Mouse (Mus musculus) MEL (cell line): ENCODE measurements around the gene Hsp90ab1. TPM values are rescaled to one million over a fixed set of nuclear protein-coding genes. Genes with fewer than 3 reads are reported as not detected.

Source experiments
- DNase-seq: peaks from one replicate; pipeline ENCODE4 v3.0.0; 2011; ENCODE audit warnings: low read depth, low spot score
- H3K27ac ChIP-seq: 2 replicates; pipeline ENCODE4 v1.5.1; 2012; ENCODE audit warnings: low read depth, mild to moderate bottlenecking, control low read depth, low read length, moderate library complexity; ENCODE audit not compliant: control insufficient read depth
- H3K27me3 ChIP-seq, 2 experiments: fragments of 150-350 bp in 1 of 2; sonication (generic) in 1 of 2; 2 replicates each; pipeline ENCODE4 v1.6.1; 2012; ENCODE audit warnings: low read length in 2 of 2, mild to moderate bottlenecking in 2 of 2, improper control_type of control experiment in 1 of 2, moderate library complexity in 1 of 2; ENCODE audit not compliant: insufficient read depth in 2 of 2, control insufficient read depth in 1 of 2
- H3K36me3 ChIP-seq, 2 experiments: 2 replicates each; pipeline ENCODE4 v1.6.1; 2012 to 2014; ENCODE audit warnings: low read length in 2 of 2, improper control_type of control experiment in 1 of 2, inconsistent platforms in 1 of 2, mild to moderate bottlenecking in 1 of 2; ENCODE audit not compliant: insufficient read depth in 2 of 2, control insufficient read depth in 1 of 2
- H3K4me1 ChIP-seq, 2 experiments: fragments of 150-350 bp in 1 of 2; sonication (generic) in 1 of 2; 2 replicates each; pipeline ENCODE4 v1.6.1; 2012; ENCODE audit warnings: low read length in 2 of 2, improper control_type of control experiment in 1 of 2, mild to moderate bottlenecking in 1 of 2; ENCODE audit not compliant: insufficient read depth in 2 of 2, control insufficient read depth in 1 of 2
- H3K4me3 ChIP-seq, 2 experiments: fragments of 150-350 bp in 1 of 2; sonication (generic) in 1 of 2; 2 replicates each; pipeline ENCODE4 v1.5.1; 2012; ENCODE audit warnings: low read depth in 2 of 2, low read length in 2 of 2, mild to moderate bottlenecking in 2 of 2, moderate library complexity in 2 of 2, control low read depth in 1 of 2, improper control_type of control experiment in 1 of 2; ENCODE audit not compliant: control insufficient read depth in 1 of 2, insufficient read depth in 1 of 2
- H3K79me2 ChIP-seq: 2 replicates; pipeline ENCODE4 v1.6.1; 2012; ENCODE audit warnings: mild to moderate bottlenecking, low read length, moderate library complexity; ENCODE audit not compliant: control insufficient read depth, poor library complexity, insufficient read depth
- H3K9ac ChIP-seq: 2 replicates; pipeline ENCODE4 v1.6.1; 2012; ENCODE audit warnings: low read depth, mild to moderate bottlenecking, control low read depth, low read length, moderate library complexity; ENCODE audit not compliant: control insufficient read depth, poor library complexity, severe bottlenecking
- H3K9me3 ChIP-seq: fragments of 150-350 bp; sonication (generic); replicated peaks from 2 replicates; pipeline ENCODE4 v1.6.1; 2012; ENCODE audit warnings: mild to moderate bottlenecking, low read length, improper control_type of control experiment, moderate library complexity; ENCODE audit not compliant: insufficient read depth
- BHLHE40 ChIP-seq: IDR thresholded peaks from 2 replicates; pipeline ENCODE4 v1.6.1; 2012; ENCODE audit warnings: low read depth, mild to moderate bottlenecking, inconsistent platforms, low read length, improper control_type of control experiment, borderline replicate concordance
- CHD1 ChIP-seq: IDR thresholded peaks from 2 replicates; pipeline ENCODE4 v1.6.1; 2012; ENCODE audit warnings: low read depth, mild to moderate bottlenecking, inconsistent platforms, low read length, improper control_type of control experiment
- EP300 ChIP-seq, 2 experiments: IDR thresholded peaks; 2 replicates each; pipeline ENCODE4 v1.6.1; 2011; ENCODE audit warnings: improper control_type of control experiment in 2 of 2, low read length in 2 of 2, low read depth in 1 of 2, mild to moderate bottlenecking in 1 of 2
- GATA1 ChIP-seq: IDR thresholded peaks from 2 replicates; pipeline ENCODE4 v1.6.1; 2011; ENCODE audit warnings: low read depth, low read length, improper control_type of control experiment
- JUND ChIP-seq: IDR thresholded peaks from 2 replicates; pipeline ENCODE4 v1.6.1; 2011; ENCODE audit warnings: low read depth, mild to moderate bottlenecking, improper control_type of control experiment, low read length
- MAFK ChIP-seq: IDR thresholded peaks from 2 replicates; pipeline ENCODE4 v1.6.1; 2011; ENCODE audit warnings: low read depth, mild to moderate bottlenecking, low read length, improper control_type of control experiment, borderline replicate concordance
- MAZ ChIP-seq: IDR thresholded peaks from 2 replicates; pipeline ENCODE4 v1.6.1; 2012; ENCODE audit warnings: low read depth, mild to moderate bottlenecking, inconsistent platforms, low read length, improper control_type of control experiment
- MYC ChIP-seq: IDR thresholded peaks from 2 replicates; pipeline ENCODE4 v1.6.1; 2011; ENCODE audit warnings: low read depth, mild to moderate bottlenecking, low read length, improper control_type of control experiment, moderate library complexity
- NELFE ChIP-seq: IDR thresholded peaks from 2 replicates; pipeline ENCODE4 v1.6.1; 2011; ENCODE audit warnings: low read depth, low read length, improper control_type of control experiment
- NRF1 ChIP-seq: IDR thresholded peaks from 2 replicates; pipeline ENCODE4 v1.6.1; 2014; ENCODE audit warnings: low read depth, mild to moderate bottlenecking, inconsistent platforms, low read length, improper control_type of control experiment, moderate library complexity; ENCODE audit not compliant: poor library complexity, insufficient read depth, severe bottlenecking
- POLR2A ChIP-seq, 2 experiments: IDR thresholded peaks; 2 replicates each; pipeline ENCODE4 v1.6.1; 2011 to 2012; ENCODE audit warnings: low read length in 2 of 2, mild to moderate bottlenecking in 2 of 2, control low read depth in 1 of 2, improper control_type of control experiment in 1 of 2, low read depth in 1 of 2, moderate library complexity in 1 of 2; ENCODE audit not compliant: control insufficient read depth in 1 of 2, insufficient read depth in 1 of 2, poor library complexity in 1 of 2
- SIN3A ChIP-seq: IDR thresholded peaks from 2 replicates; pipeline ENCODE4 v1.6.1; 2012; ENCODE audit warnings: low read length, improper control_type of control experiment, inconsistent platforms
- USF1 ChIP-seq: IDR thresholded peaks from 2 replicates; pipeline ENCODE4 v1.6.1; 2014; ENCODE audit warnings: low read depth, mild to moderate bottlenecking, inconsistent platforms, low read length, improper control_type of control experiment, moderate library complexity
- USF2 ChIP-seq, 2 experiments: IDR thresholded peaks; 2 replicates each; pipeline ENCODE4 v1.6.1; 2011 to 2012; ENCODE audit warnings: improper control_type of control experiment in 2 of 2, low read length in 2 of 2, borderline replicate concordance in 1 of 2, inconsistent platforms in 1 of 2, low read depth in 1 of 2, mild to moderate bottlenecking in 1 of 2; ENCODE audit not compliant: insufficient read depth in 1 of 2
- ZMIZ1 ChIP-seq: IDR thresholded peaks from 2 replicates; pipeline ENCODE4 v1.6.1; 2012; ENCODE audit warnings: low read depth, mild to moderate bottlenecking, inconsistent platforms, low read length, improper control_type of control experiment, moderate library complexity
- ZNF384 ChIP-seq: IDR thresholded peaks from 2 replicates; pipeline ENCODE4 v1.6.1; 2012; ENCODE audit warnings: low read depth, mild to moderate bottlenecking, inconsistent platforms, low read length, improper control_type of control experiment
- polyA plus RNA-seq, 2 experiments: library from polyadenylated mRNA; stranded (reverse) in 1 of 2; unstranded in 1 of 2; fragments of >175 nt in 1 of 2; fragments of >200 nt in 1 of 2; gene quantifications; 2 replicates each; pipeline versions ENCODE4 v1.2.1 to v1.2.4; 2012; ENCODE audit warnings: low replicate concordance in 2 of 2, low read depth in 1 of 2; ENCODE audit not compliant: insufficient read length in 2 of 2, insufficient read depth in 1 of 2, missing spikeins in 1 of 2
- total RNA-seq: library from RNA; depleted of rRNA; stranded (reverse); fragments of 300-350 nt; gene quantifications from 2 replicates; pipeline ENCODE4 v1.2.3, GENCODE M21; 2012

The Hsp90ab1 gene
- total and polyA plus RNA-seq, 3 experiments = 1,032 to 27,726 (median 4,130) TPM

DNA sequence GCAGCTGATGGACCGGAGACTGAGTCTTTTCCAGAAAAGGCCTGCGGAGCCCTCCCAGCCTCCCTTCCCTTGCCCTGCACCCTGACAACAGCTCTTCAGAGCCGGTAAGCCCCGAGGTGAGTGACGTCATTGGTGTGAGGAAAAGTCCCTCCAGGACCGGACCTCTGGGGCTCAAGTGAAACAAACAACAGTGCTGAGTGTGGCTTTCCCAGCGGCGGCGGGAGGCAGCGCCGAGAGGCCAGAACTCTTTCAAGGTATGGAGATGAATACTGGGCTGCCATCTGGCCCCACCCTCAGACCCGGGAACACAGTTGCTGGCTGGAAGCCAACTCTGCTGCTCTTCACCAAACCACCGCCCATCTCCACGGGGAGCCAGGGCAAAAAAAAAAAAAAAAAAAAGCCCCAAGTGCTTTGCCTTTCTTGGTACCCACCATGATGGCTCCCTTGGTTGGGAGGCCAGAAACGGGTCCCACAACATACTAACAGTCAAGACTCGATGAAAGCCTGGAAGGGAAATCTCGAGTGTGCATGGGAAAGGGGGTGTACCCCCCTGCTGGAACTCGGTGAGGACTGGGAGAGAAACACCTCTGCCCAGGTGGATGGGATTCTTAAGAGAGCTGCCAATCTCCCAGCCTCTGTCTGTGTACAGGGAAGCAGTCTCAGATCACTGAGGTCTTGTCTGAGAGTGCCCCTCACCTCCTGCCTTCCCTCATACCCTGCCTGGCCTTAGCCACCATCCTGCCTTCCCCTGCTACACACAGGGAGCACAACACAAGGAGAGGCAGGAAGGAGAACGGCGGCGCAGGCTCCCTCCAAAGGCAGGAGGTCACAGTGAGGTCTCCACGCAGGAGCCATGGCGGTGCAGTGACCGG is 28.8 kb downstream of the Hsp90ab1 start:
- Histone ChIP-seq H3K27ac (no peak overlapping the region), H3K79me2 (no peaks in the 10 kb centered on the region), H3K9me3 (no peaks in the 10 kb centered on the region), H3K36me3 (no peaks in the 10 kb centered on the region), H3K4me3 (no peak overlapping the region; a peak in 1 of 4 replicates), H3K27me3 (peaks cover 2% of the 10 kb centered on the region in 2 experiments; a peak in 2 of 4 replicates), H3K9ac (no peak overlapping the region), H3K4me1 (peaks cover 0 to 8% of the 10 kb centered on the region in 2 experiments; a peak in 1 of 4 replicates)
- peak; percentile 62 for DNase-seq
- TF ChIP-seq NELFE = no peak
- TF ChIP-seq ZNF384 = peak; percentile 94

DNA sequence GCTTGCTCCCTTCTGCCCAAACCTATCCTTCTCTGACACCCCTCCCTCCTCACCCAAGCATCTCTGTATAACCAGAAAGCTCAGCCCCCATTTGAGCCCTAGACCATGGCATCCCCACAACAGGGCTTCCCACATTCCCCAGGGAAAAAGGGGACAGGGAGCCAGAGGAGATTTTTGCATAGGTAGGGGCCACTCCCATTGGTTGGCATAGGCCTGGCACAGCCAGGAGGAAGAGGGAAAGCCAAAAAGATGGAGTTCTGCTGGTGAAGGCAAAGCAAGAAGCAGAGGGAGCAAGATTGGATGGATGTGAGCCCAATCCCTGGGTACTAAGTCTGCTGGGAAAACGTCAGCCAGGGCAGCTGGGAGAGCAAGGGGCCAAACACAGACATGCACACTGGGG is 30.0 kb downstream of the Hsp90ab1 start:
- Histone ChIP-seq H3K79me2 (no peaks in the 10 kb centered on the region), H3K9me3 (no peaks in the 10 kb centered on the region), H3K27ac (no peak overlapping the region), H3K4me3 (no peak overlapping the region), H3K27me3 (peaks cover 2 to 7% of the 10 kb centered on the region in 2 experiments; a peak in 3 of 4 replicates), H3K36me3 (no peaks in the 10 kb centered on the region), H3K9ac (no peak overlapping the region), H3K4me1 (peaks cover 0 to 2% of the 10 kb centered on the region in 2 experiments; a peak in 1 of 4 replicates)
- TF ChIP-seq GATA1 (no peak), USF2 (IDR thresholded peaks at IDR 0.05; ENCODE audit: borderline replicate concordance in 1 of 2, insufficient read depth in 1 of 2, low read depth in 1 of 2, low read length in 2 of 2) (no peak), JUND (no peak), USF1 (no peak), BHLHE40 (no peak)
- DNase-seq = no peak

DNA sequence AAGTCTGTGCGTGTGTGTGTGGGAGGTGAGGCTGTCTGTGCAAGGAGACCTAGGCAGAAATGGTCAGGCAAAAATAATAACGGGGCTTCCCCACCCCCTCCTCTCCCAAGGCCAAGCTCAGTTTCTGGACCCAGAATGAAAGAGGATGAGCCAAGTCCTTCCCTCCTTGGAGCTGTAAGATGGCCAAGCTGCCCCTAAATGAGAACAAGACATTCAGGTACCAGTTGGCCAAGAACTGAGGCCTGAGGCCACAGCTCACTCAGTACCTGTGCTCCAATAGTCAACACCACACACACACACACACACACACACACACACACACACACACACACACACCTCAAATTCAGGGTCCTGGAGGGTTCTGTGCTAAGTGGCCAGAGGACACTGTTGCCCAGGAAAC is 30.4 kb downstream of the Hsp90ab1 start:
- no peak for DNase-seq
- H3K27me3 ChIP-seq = peaks cover 2 to 7% of the 10 kb centered on the region in 2 experiments; a peak in 3 of 4 replicates
- no peak overlapping the region for H3K9ac ChIP-seq
- TF ChIP-seq EP300 (IDR thresholded peaks at IDR 0.05; ENCODE audit: low read depth in 1 of 2, low read length in 2 of 2) = no peak
- no peak for TF ChIP-seq SIN3A
- no peak for TF ChIP-seq POLR2A (IDR thresholded peaks at IDR 0.05; ENCODE audit: control insufficient read depth in 1 of 2, insufficient read depth in 1 of 2, low read depth in 1 of 2, low read length in 2 of 2, poor library complexity in 1 of 2)
- TF ChIP-seq ZMIZ1 = no peak
- no peak for TF ChIP-seq MAZ
- TF ChIP-seq CHD1 = no peak
- no peak for TF ChIP-seq NRF1
- TF ChIP-seq MYC = no peak
- no peak for TF ChIP-seq MAFK
- H3K4me1 ChIP-seq = no peaks in the 10 kb centered on the region
- H3K4me3 ChIP-seq = no peak overlapping the region
- no peak overlapping the region for H3K27ac ChIP-seq
- H3K9me3 ChIP-seq = no peaks in the 10 kb centered on the region
- no peaks in the 10 kb centered on the region for H3K36me3 ChIP-seq
- H3K79me2 ChIP-seq = no peaks in the 10 kb centered on the region
